Mouse (Mus musculus) thymus, postnatal 14 days (tissue): ENCODE measurements around the gene Lypla2.
"Not testable (repeated sequence)": the region's sequence is repeated elsewhere in the genome, so short reads cannot be mapped to it uniquely, and the experiment has no call there.

Experiments
- DNase-seq: peaks from one replicate; pipeline ENCODE4 v3.0.0; 2021

Gene Lypla2

DNA sequence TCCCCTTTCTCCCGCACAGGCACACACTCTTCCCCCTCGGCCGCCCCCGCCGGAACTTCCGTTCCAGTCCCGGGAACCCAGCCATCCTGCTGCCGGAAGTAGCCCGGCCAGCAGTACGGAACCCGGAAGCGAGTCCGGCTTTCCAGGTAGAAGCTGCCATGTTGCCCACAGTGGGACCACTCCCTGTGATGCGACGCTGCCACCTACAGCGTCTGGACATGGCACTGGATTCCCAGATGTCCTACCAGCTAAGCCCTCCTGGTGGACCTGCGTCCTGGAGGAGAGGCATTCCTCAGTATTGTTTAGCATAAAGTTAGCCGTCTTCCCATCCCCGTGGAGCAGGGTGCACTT, at the start of gene Lypla2:
Lypla2 (minus strand) TSS at position 71 of the 351 bp plus-strand sequence.
- peak; percentile 84 for DNase-seq

DNA sequence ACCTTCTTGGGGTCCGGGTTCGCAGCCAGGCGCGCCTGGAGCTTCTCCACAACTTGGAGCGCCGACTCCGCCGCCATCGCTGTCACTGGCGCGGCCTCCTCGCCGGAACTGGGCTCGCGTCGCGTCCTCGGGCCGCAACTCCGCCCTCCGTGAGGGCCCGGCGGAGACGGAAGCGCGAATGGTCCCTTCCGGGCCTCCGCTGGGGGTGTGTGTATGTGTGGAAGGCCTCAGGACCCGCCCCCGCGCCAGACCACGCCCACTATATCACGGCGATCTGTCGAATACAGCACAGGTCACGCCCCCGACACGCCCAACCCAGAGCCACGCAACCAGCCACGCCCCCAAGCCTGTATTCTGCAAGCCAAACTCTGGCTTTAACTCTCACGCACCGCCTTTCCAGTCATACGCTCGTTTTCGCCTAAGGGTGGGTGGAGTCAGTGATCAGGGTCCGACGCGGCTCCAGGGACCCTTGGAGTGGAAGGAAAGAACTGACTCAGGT, 49.2 kb upstream of the Lypla2 start, which contains the start of gene Eloa:
Eloa (minus strand) TSS at position 215 of the 499 bp plus-strand sequence.
- peak; percentile 100 for DNase-seq

DNA sequence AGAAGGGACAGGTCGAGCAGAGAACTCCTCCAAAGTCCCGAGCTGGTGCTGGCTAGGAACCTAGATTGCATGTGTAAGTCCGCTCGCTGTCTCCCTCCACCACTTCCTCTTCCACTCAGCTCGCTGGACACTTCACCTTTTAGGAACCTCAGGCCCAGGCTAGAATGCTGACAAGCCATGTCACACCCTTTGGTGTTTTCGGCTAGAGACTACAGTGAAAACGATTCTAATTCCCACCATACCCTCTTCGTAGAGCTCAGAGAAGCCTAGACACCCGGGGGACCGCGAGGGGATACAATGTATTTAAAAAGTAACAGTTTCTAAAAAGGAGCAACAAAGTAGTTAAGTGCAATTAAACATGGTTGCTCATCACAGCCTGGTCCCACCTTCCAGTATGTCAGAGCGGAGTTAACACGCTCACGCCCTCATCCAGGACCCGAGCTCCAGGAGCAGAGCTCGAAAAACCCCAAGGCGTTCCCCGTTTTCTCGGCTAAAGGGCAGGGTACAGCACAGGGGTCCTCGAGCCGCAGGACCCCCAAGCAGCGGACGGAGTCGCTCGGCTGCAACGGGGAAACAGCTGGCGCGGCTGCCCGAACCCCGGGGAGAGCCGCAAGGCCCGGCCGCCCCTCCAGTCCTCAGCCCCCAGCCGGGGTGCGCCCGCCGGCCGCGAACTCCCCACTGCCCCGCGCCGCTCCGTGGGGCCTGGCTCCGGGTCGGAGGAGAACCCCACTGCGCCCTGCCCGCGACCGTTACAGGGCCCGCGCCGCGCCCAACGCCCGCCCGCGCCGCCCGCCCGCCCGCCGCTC, 48.5 kb upstream of the Lypla2 start:
- DNase-seq: no peak

DNA sequence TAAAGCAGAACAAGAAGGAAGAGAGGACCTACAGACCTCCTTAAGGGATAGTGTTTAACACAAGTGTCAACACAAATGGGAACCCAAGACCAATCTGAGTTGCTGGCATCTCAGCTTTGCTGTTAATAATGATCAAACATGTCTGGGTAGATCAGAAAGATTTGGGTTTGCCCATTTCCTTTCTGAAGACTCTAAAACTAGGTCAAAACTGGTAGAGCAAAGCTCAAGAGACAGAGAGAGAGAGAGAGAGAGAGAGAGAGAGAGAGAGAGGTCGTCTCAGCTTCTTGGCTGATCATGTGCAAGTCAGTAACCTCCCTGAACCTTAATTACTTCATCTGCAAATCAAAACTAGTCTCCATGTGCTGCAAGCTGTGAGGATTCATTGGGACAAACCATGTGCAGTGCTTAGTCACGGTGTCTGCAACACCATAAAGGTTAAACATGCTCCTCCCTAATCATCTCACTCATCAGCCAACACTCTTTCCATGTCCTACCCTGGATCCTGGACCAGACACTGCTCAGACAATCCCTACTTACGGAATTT, 43.7 kb upstream of the Lypla2 start:
- DNase-seq: no peak

DNA sequence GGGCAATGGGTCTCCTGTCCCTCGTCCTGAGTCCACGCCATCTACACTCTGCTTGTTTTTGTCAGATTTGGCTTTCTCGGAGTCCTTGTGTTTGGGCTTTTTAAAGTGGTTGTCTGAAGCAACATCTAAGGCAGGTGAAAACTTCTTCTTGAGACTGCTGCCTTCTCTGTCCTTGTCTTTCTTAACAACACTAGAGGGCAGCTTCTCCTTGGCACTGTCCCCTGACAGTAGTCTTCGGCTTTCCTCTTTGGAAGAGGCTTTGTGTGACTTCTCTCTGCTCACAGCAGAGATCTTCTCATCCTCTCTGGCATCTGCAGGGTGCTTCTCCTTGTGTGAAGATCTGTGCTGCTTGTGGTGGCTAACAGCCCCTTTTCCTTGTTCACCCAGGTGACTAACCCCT, 38.2 kb upstream of the Lypla2 start:
- no peak for DNase-seq

DNA sequence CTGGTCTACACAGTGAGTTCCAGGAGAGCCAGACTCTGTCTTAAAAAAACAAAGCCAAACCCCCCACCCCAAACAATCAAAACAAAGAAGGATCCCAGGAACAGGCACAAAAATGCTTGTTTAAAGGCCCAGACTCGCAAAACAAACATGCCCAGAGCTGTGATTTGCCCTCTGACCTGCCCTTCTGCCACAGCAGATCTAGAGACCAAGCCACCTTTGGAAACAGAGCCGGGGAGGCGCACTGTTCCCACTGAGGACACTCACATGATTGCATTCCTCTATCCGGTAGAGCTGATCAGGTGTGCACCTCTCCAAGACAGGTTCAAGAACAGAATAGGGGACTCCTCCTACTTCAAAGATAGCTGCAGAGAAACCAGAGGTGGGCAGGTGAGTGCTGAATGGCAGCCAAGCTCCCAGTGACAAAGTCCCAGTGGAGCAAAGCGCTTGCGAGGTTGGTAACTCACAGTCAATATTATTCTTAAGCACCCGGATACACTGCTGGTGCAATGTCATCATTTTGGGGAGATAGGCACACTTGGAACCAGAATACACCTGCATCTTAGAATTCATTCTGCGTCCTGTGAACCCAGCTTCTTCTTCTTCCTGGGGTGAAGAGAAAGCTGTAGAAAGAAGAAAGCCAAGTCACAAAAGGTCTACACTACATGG, 36.5 kb upstream of the Lypla2 start:
- DNase-seq: no peak

DNA sequence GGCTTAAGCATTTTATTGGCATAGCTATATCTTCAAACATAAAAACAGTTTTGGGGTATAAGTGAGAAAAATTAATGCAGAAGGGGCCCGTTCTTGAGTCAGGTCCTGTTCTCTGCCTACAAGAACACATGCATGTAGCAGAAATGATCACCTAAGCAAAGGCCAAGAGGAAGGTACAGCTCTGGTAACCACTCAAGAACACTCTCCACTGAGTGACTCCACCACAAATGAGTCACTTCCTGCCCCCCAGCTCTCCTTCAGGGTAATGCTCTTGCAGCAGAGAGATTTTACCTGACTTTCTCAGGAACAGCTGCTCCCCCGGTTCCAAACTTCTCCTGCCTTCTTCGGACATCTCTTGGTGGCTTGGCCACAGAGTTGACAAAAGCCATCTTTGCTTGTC, 34.4 kb upstream of the Lypla2 start:
- DNase-seq: no peak

DNA sequence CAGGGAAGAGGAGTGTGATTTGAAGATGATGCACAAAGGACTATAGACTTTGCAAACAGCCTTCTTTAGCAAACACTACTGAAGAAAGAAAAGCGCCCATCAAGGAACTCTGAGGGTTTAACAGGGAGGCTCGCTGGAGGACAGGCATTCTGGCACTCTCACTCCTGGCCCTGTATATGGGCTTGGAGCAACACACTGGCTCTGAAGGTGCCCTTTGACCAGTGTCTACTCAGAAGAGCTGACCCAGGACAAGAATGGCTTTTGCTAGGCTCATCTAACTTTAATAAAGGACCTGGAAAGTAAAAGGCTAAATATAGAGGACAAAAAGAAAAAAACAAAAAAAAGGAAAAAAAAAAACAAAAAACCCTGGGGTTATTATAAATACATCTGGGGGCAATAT, 32.5 kb upstream of the Lypla2 start:
- DNase-seq: no peak

DNA sequence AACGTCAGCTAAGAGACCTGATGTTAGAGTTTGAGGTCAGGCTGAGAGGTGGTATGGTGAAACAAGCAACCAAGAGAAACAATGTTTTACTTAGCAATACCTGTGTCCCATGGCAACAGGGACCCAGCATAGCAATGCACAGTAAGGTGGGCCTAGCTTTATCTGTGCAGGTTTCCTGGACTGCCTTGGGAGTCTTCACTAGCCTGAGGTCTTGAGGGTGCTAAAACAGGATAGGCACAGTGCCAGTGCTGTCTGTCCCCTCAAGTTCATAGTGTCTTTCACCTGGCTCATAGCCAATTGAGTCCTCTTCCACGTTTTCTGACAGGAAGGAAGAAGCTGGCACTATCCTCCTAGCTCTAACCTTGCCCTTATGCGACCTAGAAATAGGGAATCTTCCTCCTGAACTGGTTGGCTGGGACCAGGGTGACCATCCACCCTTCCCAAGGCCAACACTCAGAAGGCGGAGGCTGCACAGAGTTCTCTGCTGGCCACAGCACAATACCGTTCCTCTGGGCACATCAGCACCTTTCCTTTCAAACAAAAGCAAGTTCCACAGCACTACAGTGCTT, 31.8 kb upstream of the Lypla2 start:
- no peak for DNase-seq

DNA sequence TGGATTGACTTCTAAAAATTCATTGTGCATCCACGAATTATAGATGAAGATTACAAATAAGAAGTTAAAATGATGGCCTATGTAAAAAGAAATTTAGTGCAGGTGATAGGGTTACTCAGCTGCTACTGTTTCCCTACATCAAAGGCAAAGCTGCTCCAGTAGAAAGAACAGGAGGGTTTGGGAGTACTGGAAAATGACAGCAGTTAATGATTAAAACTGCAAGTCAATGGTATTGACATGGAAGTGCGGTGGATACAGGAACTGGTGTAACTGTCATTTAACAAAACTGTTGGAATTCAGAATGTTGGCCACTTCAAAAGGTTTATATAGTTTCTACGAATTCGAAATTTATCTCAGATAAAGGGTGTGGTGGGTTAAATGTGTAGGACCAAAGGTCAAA, 22.7 kb upstream of the Lypla2 start:
- DNase-seq: no peak

DNA sequence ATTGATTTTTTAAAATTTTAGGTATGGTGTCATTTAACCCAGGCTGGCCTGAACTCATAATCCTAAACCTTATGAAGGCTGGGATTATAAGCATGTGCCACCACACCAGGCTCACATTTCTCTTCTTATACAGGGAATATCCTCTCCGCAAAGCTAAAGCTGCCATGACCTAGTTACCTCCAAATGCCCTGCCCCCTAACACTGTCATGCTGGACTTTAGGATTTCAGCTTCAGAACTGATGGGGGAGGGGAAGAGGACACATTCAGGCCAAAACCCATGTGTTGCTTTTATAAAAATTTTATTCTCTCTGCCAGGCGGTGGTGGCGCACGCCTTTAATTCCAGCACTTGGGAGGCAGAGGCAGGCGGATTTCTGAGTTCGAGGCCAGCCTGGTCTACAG, 21.5 kb upstream of the Lypla2 start:
- no peak for DNase-seq

DNA sequence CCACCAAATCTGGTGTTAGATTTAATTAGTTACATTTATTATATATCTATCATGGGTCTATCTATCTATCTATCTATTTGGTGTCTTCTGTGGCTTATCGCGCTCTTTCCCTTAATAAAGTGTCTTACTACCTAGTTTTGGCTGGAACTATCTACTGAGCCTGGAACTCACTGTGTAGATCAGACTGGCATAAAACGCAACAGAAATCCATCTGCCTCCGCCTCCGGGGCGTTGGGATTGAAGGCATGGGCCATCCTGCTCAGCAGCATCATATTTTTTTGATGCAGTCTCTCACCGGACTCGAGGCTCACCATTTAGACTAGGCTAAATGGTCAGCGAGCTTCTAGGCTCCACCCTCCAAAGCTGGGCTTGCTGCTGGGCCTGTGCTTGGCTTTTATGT, 15.3 kb upstream of the Lypla2 start:
- no peak for DNase-seq

DNA sequence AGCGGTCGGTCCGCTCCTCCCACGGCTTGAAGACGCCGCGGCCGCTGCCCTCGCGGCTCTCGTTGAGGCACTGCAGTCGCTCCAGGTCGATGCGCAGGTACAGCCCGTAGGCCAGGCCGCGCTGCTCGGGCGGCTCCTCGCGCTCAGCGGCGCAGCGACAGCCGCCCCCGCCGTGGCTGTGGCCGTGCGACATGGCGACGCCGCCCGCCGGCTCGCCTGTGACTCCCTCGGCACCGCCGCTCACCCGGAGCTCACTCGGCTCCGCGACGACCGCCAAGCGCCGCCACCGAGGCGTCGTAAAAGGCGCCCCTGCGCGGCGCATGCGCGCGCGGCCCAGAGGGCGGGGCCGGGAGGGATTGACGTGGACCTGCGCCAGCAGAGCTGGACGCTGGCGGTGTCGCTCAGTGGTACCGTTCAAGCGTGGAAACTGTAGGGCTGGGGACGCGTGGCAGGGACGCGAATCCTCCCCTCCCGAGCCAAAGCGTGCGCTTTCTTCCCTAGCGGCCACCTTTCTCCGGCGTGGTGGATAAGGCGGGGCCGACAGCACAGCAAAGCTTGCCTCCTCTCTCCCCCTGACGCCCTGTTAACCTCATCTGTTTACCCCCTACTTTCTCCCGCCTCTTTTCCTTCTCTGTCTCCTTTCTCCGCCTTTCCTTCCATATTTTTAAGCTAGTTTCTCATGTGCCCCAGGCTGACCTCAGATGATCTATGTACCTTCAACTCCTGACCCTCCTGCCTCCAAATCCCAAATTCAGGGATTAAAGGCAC, 14.7 kb upstream of the Lypla2 start, which contains the start of gene Pithd1:
Pithd1 (minus strand) TSS at position 322 of the 768 bp plus-strand sequence.
- peak; percentile 95 for DNase-seq

DNA sequence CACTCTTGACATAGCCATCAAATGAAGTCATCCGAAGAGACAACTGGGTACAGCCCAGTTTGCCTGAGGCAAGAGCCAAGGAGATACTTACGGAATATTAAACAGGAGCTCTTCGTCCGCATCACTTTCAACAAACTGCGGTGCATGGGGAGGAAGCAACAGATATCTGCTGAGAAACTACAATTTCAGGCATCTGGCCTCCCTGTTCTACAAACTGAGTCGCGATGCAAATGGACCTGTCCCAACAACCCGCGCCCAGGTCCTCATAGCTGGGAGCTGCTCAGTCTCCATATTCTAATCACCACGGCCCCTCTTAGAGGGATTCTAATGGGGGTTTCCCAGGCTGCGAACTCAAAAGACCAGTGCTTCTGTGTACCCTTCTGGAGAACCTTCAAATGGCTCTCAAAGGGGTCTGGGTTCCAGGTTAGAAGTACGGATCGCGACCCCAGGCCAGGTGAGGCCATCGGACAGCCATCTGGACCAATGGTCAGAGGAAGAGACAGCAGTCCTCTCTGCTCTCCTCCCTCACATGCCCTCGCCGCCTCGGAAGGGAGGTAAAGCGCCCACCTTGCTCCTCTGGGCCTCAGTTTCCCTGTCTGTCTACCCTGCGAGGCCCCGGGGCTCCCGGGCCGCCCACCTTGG, 14.0 kb upstream of the Lypla2 start:
- DNase-seq: no peak

DNA sequence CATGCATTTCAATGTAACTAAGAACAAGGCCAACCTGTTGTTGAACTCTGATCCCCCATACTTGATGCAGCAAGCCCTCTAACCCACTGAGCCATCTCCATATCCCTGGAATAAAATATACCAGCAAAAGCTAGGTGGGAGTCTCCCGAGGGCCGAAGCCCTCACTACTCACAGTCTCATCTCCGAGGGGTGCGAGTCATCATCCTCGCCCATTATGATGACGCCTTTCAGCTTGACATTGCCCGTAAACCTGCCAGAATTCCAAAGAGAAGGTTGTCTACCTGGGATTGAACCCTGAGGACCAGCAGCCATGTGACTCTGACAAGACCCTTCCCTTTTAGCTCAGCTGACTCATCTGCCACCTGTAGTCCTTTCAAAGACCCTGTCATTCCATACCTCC, 13.3 kb upstream of the Lypla2 start:
- DNase-seq: no peak

DNA sequence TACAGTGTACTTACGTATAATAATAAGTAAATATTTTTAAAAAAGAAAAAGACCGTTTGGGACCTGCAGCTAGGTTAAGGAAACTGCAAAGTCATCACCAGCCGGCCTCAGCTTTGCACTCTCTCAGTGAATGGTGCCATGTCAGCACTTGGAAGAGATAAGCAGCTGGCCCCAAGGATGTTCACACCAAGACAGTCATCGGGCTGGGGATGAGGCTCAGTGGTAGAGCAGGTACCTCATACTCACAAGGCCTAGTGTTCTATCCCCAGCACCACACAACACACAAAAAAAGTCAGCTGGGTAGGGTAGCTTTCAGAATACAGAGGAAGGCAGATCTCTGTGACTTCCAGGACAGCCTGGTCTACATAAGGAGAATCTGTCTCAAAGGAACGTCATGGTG, 12.8 kb upstream of the Lypla2 start:
- DNase-seq: no peak

DNA sequence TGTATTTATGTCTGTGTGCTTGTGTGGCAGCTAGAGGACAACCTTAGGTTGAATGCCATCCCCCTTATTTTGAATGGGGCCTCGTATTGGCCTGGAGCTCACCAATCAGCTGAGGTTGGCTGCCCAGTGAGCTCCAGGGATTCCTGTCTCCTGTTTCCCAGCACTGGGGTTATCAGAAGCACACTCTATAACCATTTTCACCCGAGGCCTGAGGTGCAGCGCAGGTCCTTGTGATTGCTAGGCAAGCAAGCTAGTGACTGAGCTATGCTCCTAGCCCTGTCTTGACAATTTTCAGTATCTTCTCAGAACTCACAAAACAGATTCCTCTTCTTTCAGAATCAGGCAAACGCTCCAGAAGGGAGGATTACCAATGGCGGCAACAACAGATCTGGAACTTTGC, 12.1 kb upstream of the Lypla2 start:
- no peak for DNase-seq

DNA sequence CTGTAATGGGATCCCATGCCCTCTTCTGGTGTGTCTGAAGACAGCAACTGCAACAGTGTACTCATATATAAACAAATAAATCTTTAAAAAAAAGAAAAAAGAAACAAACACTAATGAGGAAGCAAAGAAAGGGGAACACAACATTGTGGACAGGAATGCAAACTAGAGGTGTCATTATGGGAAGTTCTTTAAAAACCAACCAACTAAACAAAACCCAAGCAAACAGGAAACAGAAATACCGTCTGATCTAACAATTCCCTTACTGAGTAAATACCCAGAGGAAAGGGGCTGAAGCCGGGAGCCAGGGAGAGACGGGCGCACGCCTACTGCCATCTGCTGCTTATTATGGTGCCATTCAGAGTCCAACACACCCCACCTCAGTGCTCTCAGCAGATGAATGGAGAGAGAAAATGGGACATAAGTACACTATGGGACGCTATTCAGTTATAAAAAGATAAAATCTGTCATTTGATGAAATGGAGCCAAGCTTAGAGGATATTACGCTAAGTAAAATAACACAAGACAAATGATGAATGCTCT, 9.2 kb upstream of the Lypla2 start:
- no peak for DNase-seq

DNA sequence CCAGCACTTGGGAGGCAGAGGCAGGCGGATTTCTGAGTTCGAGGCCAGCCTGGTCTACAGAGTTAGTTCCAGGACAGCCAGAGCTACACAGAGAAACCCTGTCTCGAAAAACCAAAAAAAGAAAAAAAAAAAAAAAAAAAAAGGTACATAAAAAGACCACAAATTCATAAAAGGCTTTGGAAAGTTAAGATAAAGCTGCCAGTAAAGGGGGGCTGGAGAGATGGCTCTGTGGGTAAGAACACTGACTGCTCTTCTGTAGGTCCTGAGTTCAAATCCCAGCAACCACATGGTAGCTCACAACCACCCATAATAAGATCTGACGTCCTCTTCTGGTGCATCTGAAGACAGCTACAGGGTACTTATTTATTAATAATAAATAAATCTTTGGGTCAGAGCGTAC, 7.8 kb upstream of the Lypla2 start:
- not testable (repeated sequence) for DNase-seq

DNA sequence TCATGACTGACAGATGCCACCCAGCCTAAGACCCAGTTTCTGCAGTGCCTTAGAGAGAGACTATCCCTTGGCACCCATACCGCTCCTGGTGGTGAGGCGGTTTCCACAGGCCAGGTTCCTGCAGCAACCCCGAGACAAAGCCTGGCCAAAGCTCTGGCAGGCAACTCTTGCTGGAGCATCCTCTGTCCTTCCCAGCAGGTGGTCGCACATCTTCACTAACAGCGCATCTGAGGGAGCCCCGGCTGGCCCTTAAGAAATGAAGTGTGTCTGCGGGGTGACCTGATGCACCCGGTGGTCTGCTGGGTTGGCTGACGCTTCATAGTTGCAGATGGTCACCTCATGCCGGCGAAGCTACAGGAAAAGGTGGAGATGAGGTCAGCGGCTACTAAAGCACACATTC, 3.7 kb upstream of the Lypla2 start:
- no peak for DNase-seq

DNA sequence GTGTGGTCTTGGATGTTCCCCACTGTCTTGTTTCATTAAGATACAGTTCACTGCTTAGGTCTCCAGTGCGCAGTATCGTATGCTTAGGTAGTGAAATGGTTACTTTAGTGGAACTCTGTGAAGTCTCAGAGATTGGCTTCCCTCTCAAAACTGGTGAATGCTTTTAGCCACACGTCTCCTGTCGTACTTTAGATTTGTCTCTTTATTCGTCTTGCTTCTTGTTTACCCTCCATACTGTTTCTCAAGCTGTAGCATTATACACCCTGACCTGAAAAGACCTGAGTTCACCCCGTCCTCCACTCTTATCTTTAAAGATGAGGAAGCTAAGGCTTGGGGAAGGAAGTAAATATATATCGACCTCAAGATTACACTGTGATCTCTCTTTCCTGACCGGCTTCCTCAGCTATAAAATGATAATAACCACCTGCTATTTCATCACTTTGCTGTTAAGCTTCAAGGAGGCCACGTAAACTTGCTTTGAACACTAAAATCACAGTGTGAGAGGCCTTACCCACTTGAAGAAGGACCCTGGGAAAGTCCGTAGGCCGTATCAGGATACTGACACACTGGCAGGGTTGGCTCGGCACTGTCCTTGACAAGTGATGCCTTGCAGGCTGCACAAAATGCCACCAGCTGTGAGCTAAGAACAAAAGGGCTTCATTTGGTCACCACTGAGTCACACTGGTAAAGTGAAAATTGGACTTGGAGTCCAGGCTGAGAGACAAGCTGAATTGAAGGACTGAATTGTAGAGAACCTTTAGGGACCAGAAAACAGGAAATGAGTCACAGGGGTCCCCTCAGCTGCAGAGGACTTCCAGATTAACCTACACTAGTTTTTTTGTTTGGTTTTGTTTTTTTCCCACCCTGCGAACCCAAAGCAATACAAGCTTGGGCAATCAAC, 735 bp upstream of the Lypla2 start:
- no peak for DNase-seq
